Mouse (Mus musculus) E14TG2a.4 (cell line): ENCODE data around the gene Pdzrn3.

ENCODE experiments used
- H3K27me3 ChIP-seq: 2 replicates; pipeline ENCODE4 v1.6.1; 2014; ENCODE audit warnings: low read length, control low read depth; ENCODE audit not compliant: insufficient read depth
- H3K36me3 ChIP-seq: 2 replicates; pipeline ENCODE4 v1.6.1; 2014; ENCODE audit warnings: low read length, control low read depth; ENCODE audit not compliant: insufficient read depth
- H3K4me1 ChIP-seq: replicated peaks from 2 replicates; pipeline ENCODE4 v1.6.1; 2014; ENCODE audit warnings: low read depth, low read length, control low read depth
- H3K4me3 ChIP-seq: replicated peaks from 2 replicates; pipeline ENCODE4 v1.5.1; 2014; ENCODE audit warnings: mild to moderate bottlenecking, low read length
- H3K9me3 ChIP-seq: 2 replicates; pipeline ENCODE4 v1.6.1; 2014; ENCODE audit warnings: low read length, control low read depth
- CTCF ChIP-seq: conservative IDR thresholded peaks from 2 replicates; pipeline ENCODE4 v1.5.1; 2014; ENCODE audit warnings: low read length
- NANOG ChIP-seq: IDR thresholded peaks from 2 replicates; pipeline ENCODE4 v1.6.1; 2014; ENCODE audit warnings: borderline replicate concordance, low read length, mixed read lengths
- POU5F1 ChIP-seq: IDR thresholded peaks from 2 replicates; pipeline ENCODE4 v1.6.1; 2014; ENCODE audit warnings: low read length, borderline replicate concordance

Gene Pdzrn3

DNA sequence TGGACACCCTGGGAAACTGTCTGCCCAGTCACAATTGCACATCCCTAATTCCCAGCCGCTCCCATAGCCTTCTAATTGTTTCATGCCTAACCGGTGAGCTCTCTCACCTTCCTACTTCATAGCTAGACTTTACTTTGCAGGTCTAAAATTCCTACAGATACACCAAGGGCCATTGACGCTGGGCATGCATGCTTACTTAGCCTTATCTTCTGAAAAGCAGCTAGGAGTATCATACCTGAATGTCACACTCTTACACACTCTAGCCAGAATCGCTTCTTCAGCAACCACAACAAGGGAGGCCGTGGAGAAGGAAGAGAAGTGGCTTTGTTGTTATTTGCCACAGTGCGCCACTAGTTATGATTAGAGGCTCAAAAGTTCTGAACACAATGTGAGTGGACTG lies 18.2 kb upstream of the Pdzrn3 start:
- no peaks in the 10 kb centered on the region for H3K36me3 ChIP-seq
- TF ChIP-seq POU5F1, result no peak
- no peak for TF ChIP-seq CTCF
- TF ChIP-seq NANOG, result no peak
- H3K4me3 ChIP-seq, result no peak overlapping the region
- no peaks in the 10 kb centered on the region for H3K27me3 ChIP-seq
- H3K4me1 ChIP-seq, result no peaks in the 10 kb centered on the region
- H3K9me3 ChIP-seq, result no peaks in the 10 kb centered on the region

GRCm38 (mm10) chr6:101392801-101393117 lies 15.1 kb upstream of the Pdzrn3 start:
- Histone ChIP-seq H3K4me1 (no peaks in the 10 kb centered on the region), H3K9me3 (peaks cover 9% of the 10 kb centered on the region), H3K27me3 (no peaks in the 10 kb centered on the region), H3K36me3 (no peaks in the 10 kb centered on the region), H3K4me3 (no peak overlapping the region)
- TF ChIP-seq CTCF (no peak), POU5F1 (no peak)

DNA sequence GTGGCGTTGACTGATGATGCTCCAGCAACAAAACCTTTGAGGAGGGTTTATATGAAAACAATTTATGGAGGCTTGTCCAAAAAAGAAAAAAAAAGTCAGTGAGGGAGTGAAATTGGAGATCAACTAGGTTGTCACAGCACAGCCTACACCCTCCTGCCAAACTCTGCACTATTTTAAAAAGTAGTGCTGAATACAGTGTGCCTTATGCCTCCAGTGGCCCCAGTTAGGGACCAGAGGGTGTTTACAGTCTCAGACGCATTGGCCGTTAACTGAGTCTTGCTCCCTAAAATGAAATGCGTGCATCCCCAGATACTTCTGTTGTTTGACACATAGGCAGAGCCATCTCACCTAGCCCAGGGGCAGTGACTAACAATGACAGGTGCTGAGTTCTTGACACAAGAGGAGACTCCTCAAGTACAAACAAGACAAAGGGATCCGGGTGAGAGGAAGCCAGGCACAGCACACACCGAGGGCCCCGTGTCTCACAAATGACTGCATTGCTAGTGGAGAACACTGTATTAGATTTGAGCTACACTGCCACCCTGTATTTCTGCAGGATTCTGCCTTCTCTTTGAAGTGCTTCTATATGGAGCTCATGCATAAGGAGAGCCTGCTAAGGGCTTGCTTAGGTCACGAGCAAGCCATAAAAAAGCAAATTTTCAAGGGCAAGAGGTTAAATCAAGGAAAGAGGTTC lies 14.6 kb upstream of the Pdzrn3 start:
- TF ChIP-seq POU5F1 (no peak), NANOG (no peak), CTCF (no peak)
- H3K27me3 ChIP-seq, result no peaks in the 10 kb centered on the region
- no peaks in the 10 kb centered on the region for H3K36me3 ChIP-seq
- no peaks in the 10 kb centered on the region for H3K4me1 ChIP-seq
- peaks cover 9% of the 10 kb centered on the region for H3K9me3 ChIP-seq
- H3K4me3 ChIP-seq, result no peak overlapping the region

GRCm38 (mm10) chr6:101385490-101385889 lies 7.8 kb upstream of the Pdzrn3 start:
- no peaks in the 10 kb centered on the region for H3K4me1 ChIP-seq
- no peaks in the 10 kb centered on the region for H3K36me3 ChIP-seq
- TF ChIP-seq CTCF, result no peak
- no peak for TF ChIP-seq POU5F1
- no peak for TF ChIP-seq NANOG
- H3K9me3 ChIP-seq, result peaks cover 9% of the 10 kb centered on the region
- H3K4me3 ChIP-seq, result no peak overlapping the region
- H3K27me3 ChIP-seq, result peaks cover 5% of the 10 kb centered on the region

- Histone ChIP-seq H3K4me3 (no peak overlapping the region), H3K36me3 (no peaks in the 10 kb centered on the region), H3K9me3 (peaks cover 9% of the 10 kb centered on the region), H3K27me3 (peaks cover 9% of the 10 kb centered on the region), H3K4me1 (no peaks in the 10 kb centered on the region)
- no peak for TF ChIP-seq NANOG
- no peak for TF ChIP-seq CTCF
- no peak for TF ChIP-seq POU5F1
Measured at GRCm38 (mm10) chr6:101384958-101385357, 7.3 kb upstream of the Pdzrn3 start.

- Histone ChIP-seq H3K27me3 (peaks cover 14% of the 10 kb centered on the region), H3K36me3 (no peaks in the 10 kb centered on the region), H3K4me1 (no peaks in the 10 kb centered on the region), H3K9me3 (peaks cover 6% of the 10 kb centered on the region), H3K4me3 (no peak overlapping the region)
- TF ChIP-seq CTCF (no peak), NANOG (no peak), POU5F1 (no peak)
Measured at GRCm38 (mm10) chr6:101384476-101384875, 6.8 kb upstream of the Pdzrn3 start.

GRCm38 (mm10) chr6:101382891-101383290 lies 5.2 kb upstream of the Pdzrn3 start:
- Histone ChIP-seq H3K27me3 (peaks cover 25% of the 10 kb centered on the region), H3K4me3 (no peak overlapping the region), H3K36me3 (no peaks in the 10 kb centered on the region), H3K4me1 (peaks cover 6% of the 10 kb centered on the region; the same call in 1 of the 2 replicates), H3K9me3 (no peaks in the 10 kb centered on the region)
- no peak for TF ChIP-seq CTCF
- TF ChIP-seq POU5F1, result no peak
- no peak for TF ChIP-seq NANOG

GRCm38 (mm10) chr6:101379546-101379945 lies 1.8 kb upstream of the Pdzrn3 start:
- no peaks in the 10 kb centered on the region for H3K9me3 ChIP-seq
- TF ChIP-seq POU5F1 (no peak), CTCF (no peak), NANOG (no peak)
- no peaks in the 10 kb centered on the region for H3K36me3 ChIP-seq
- no peak overlapping the region for H3K4me3 ChIP-seq
- peaks cover 11% of the 10 kb centered on the region; the same call in 1 of the 2 replicates for H3K4me1 ChIP-seq
- peaks cover 49% of the 10 kb centered on the region for H3K27me3 ChIP-seq

- no peaks in the 10 kb centered on the region for H3K9me3 ChIP-seq
- H3K36me3 ChIP-seq, result no peaks in the 10 kb centered on the region
- TF ChIP-seq POU5F1, result no peak
- no peak for TF ChIP-seq CTCF
- no peak for TF ChIP-seq NANOG
- peaks cover 11% of the 10 kb centered on the region; the same call in 1 of the 2 replicates for H3K4me1 ChIP-seq
- peaks cover 55% of the 10 kb centered on the region for H3K27me3 ChIP-seq
- peak overlapping the region; percentile 79 for H3K4me3 ChIP-seq
Measured at GRCm38 (mm10) chr6:101377935-101378609, 375 bp upstream of the Pdzrn3 start.
